10 mouse cellular contexts compared by ENCODE assay signal in genomic region chr13:63230955-63231701, GRCm38 (mm10).
DNase-seq lines count a peak whose midpoint lies in the region; ATAC-seq lines count a peak whose summit lies in the region.
"Had no signal": no experiment of that assay in that cellular context is flagged by ENCODE, and none has a peak within 500 bp of the region (broad histone marks: within the 10 kb centered on the region; RNA-seq: fewer than 3 reads in every experiment).

No protein-coding gene starts in this region.

- no peak for DNase-seq in hindbrain, embryonic 14.5 days (ENCODE audit: low spot score)
- DNase-seq in intestine, embryonic 14.5 days (ENCODE audit: low spot score): no peak
- DNase-seq in urinary bladder, postnatal 36 days (ENCODE audit: low spot score in 2 of 2): no peak
- no peak for DNase-seq in midbrain, embryonic 11.5 days (ENCODE audit: low spot score, missing footprints)
- DNase-seq: thymus, postnatal 4 days had no signal

- no peak for ATAC-seq in hindbrain, embryonic 12.5 days (ENCODE audit: low FRiP score)
- ATAC-seq in hindbrain, embryonic 14.5 days (ENCODE audit: low FRiP score): no peak
- no peak for ATAC-seq in embryonic facial prominence, embryonic 12.5 days (ENCODE audit: insufficient number of reproducible peaks, insufficient read depth, low FRiP score, low TSS enrichment)
- peak; percentile 74 for ATAC-seq in intestine, embryonic 14.5 days (replicated peaks; ENCODE audit: low FRiP score, low TSS enrichment, low read depth)
- peak; percentile 41; the same call in 1 of the 2 replicates for ATAC-seq in liver, embryonic 15.5 days (ENCODE audit: insufficient read depth)
- ATAC-seq in forebrain, embryonic 12.5 days (ENCODE audit: low FRiP score): no peak
- no peak; the same call in 1 of the 2 replicates for ATAC-seq in midbrain, embryonic 11.5 days (ENCODE audit: low FRiP score)

- 82% methylated on average over 7 of the region's 7 CpGs for WGBS in hindbrain, embryonic 12.5 days
- 79% methylated on average over 7 of the region's 7 CpGs for WGBS in hindbrain, embryonic 14.5 days
- WGBS in embryonic facial prominence, embryonic 12.5 days: 77% methylated on average over 7 of the region's 7 CpGs
- 51% methylated on average over 7 of the region's 7 CpGs for WGBS in intestine, embryonic 14.5 days
- 51% methylated on average over 7 of the region's 7 CpGs for WGBS in liver, embryonic 15.5 days (ENCODE audit: insufficient replicate concordance)
- WGBS in forebrain, embryonic 12.5 days: 79% methylated on average over 7 of the region's 7 CpGs
- 75% methylated on average over 7 of the region's 7 CpGs for WGBS in midbrain, embryonic 11.5 days

- H3K27ac ChIP-seq in hindbrain, embryonic 12.5 days: 0 out of 2 replicates have a peak overlapping the region, but pooled peaks have one; percentile 18
- no peak overlapping the region for H3K27ac ChIP-seq in hindbrain, embryonic 14.5 days
- peak overlapping the region; percentile 1; the same call in 1 of the 2 replicates for H3K27ac ChIP-seq in embryonic facial prominence, embryonic 12.5 days
- peak overlapping the region; percentile 89 for H3K27ac ChIP-seq in intestine, embryonic 14.5 days (ENCODE audit: low read depth)
- H3K27ac ChIP-seq in liver, embryonic 15.5 days (replicated peaks): peak overlapping the region; percentile 26; the same call in 1 of the 2 replicates
- H3K27ac ChIP-seq in forebrain, embryonic 12.5 days: no peak overlapping the region
- H3K27ac ChIP-seq in midbrain, embryonic 11.5 days (ENCODE audit: low read depth, low read length): no peak overlapping the region
- H3K27ac ChIP-seq: hindbrain, embryonic 15.5 days had no signal

- no peaks in the 10 kb centered on the region for H3K27me3 ChIP-seq in hindbrain, embryonic 12.5 days
- H3K27me3 ChIP-seq in hindbrain, embryonic 14.5 days (ENCODE audit: control insufficient read depth, insufficient read depth, low read length): no peaks in the 10 kb centered on the region
- no peaks in the 10 kb centered on the region for H3K27me3 ChIP-seq in embryonic facial prominence, embryonic 12.5 days
- no peaks in the 10 kb centered on the region for H3K27me3 ChIP-seq in intestine, embryonic 14.5 days (replicated peaks; ENCODE audit: control insufficient read depth, insufficient read depth, low read length)
- H3K27me3 ChIP-seq in liver, embryonic 15.5 days: no peaks in the 10 kb centered on the region
- no peaks in the 10 kb centered on the region for H3K27me3 ChIP-seq in forebrain, embryonic 12.5 days
- H3K27me3 ChIP-seq in midbrain, embryonic 11.5 days (ENCODE audit: control insufficient read depth, insufficient read depth, low read length): no peaks in the 10 kb centered on the region
- H3K27me3 ChIP-seq: hindbrain, embryonic 15.5 days had no signal

- peaks cover 11% of the 10 kb centered on the region for H3K4me1 ChIP-seq in hindbrain, embryonic 12.5 days
- no peaks in the 10 kb centered on the region for H3K4me1 ChIP-seq in hindbrain, embryonic 14.5 days (replicated peaks; ENCODE audit: control insufficient read depth, insufficient read depth, low read length)
- peaks cover 30% of the 10 kb centered on the region for H3K4me1 ChIP-seq in embryonic facial prominence, embryonic 12.5 days
- peaks cover 22% of the 10 kb centered on the region for H3K4me1 ChIP-seq in intestine, embryonic 14.5 days (replicated peaks; ENCODE audit: control insufficient read depth, insufficient read depth, low read length)
- no peaks in the 10 kb centered on the region; the same call in none of the 2 replicates for H3K4me1 ChIP-seq in liver, embryonic 15.5 days (replicated peaks)
- H3K4me1 ChIP-seq in forebrain, embryonic 12.5 days: peaks cover 9% of the 10 kb centered on the region; the same call in 1 of the 2 replicates
- peaks cover 6% of the 10 kb centered on the region for H3K4me1 ChIP-seq in midbrain, embryonic 11.5 days (ENCODE audit: control insufficient read depth, insufficient read depth, low read length)
- H3K4me1 ChIP-seq: hindbrain, embryonic 15.5 days had no signal

- H3K4me2 ChIP-seq in hindbrain, embryonic 12.5 days (replicated peaks): no peak overlapping the region
- H3K4me2 ChIP-seq in hindbrain, embryonic 14.5 days (replicated peaks): no peak overlapping the region
- H3K4me2 ChIP-seq in embryonic facial prominence, embryonic 12.5 days (replicated peaks): no peak overlapping the region
- H3K4me2 ChIP-seq in intestine, embryonic 14.5 days (ENCODE audit: low read length): peak overlapping the region; percentile 15; the same call in 1 of the 2 replicates
- no peak overlapping the region for H3K4me2 ChIP-seq in liver, embryonic 15.5 days
- no peak overlapping the region for H3K4me2 ChIP-seq in forebrain, embryonic 12.5 days
- H3K4me2 ChIP-seq in midbrain, embryonic 11.5 days: no peak overlapping the region
- H3K4me2 ChIP-seq: hindbrain, embryonic 15.5 days had no signal

- no peak overlapping the region for H3K9ac ChIP-seq in hindbrain, embryonic 12.5 days
- H3K9ac ChIP-seq in hindbrain, embryonic 14.5 days: no peak overlapping the region
- H3K9ac ChIP-seq in embryonic facial prominence, embryonic 12.5 days: no peak overlapping the region
- H3K9ac ChIP-seq in intestine, embryonic 14.5 days (ENCODE audit: low read length): 0 out of 2 replicates have a peak overlapping the region, but pooled peaks have one; percentile 10
- H3K9ac ChIP-seq in liver, embryonic 15.5 days: no peak overlapping the region
- no peak overlapping the region for H3K9ac ChIP-seq in forebrain, embryonic 12.5 days
- H3K9ac ChIP-seq in midbrain, embryonic 11.5 days (ENCODE audit: low read length): no peak overlapping the region; the same call in 1 of the 2 replicates
- H3K9ac ChIP-seq: hindbrain, embryonic 15.5 days had no signal

- H3K9me3 ChIP-seq in hindbrain, embryonic 12.5 days (replicated peaks): no peaks in the 10 kb centered on the region
- H3K9me3 ChIP-seq in hindbrain, embryonic 14.5 days (ENCODE audit: control insufficient read depth, low read length): no peaks in the 10 kb centered on the region
- H3K9me3 ChIP-seq in embryonic facial prominence, embryonic 12.5 days: no peaks in the 10 kb centered on the region
- no peaks in the 10 kb centered on the region for H3K9me3 ChIP-seq in intestine, embryonic 14.5 days (ENCODE audit: control insufficient read depth, low read length)
- no peaks in the 10 kb centered on the region for H3K9me3 ChIP-seq in liver, embryonic 15.5 days (replicated peaks)
- H3K9me3 ChIP-seq in forebrain, embryonic 12.5 days: no peaks in the 10 kb centered on the region
- no peaks in the 10 kb centered on the region for H3K9me3 ChIP-seq in midbrain, embryonic 11.5 days (ENCODE audit: control insufficient read depth, low read length)
- H3K9me3 ChIP-seq: hindbrain, embryonic 15.5 days had no signal

- H3K4me3 ChIP-seq in hindbrain, embryonic 12.5 days: no peak overlapping the region
- no peak overlapping the region for H3K4me3 ChIP-seq in hindbrain, embryonic 14.5 days (replicated peaks; ENCODE audit: low read length)
- H3K4me3 ChIP-seq in embryonic facial prominence, embryonic 12.5 days: no peak overlapping the region
- H3K4me3 ChIP-seq in intestine, embryonic 14.5 days (ENCODE audit: low read depth, low read length): no peak overlapping the region
- H3K4me3 ChIP-seq in liver, embryonic 15.5 days (replicated peaks): no peak overlapping the region
- no peak overlapping the region for H3K4me3 ChIP-seq in forebrain, embryonic 12.5 days (replicated peaks)
- H3K4me3 ChIP-seq in midbrain, embryonic 11.5 days (ENCODE audit: low read depth, low read length): no peak overlapping the region
- H3K4me3 ChIP-seq: hindbrain, embryonic 15.5 days had no signal

- no peaks in the 10 kb centered on the region for H3K36me3 ChIP-seq in hindbrain, embryonic 12.5 days
- no peaks in the 10 kb centered on the region for H3K36me3 ChIP-seq in hindbrain, embryonic 14.5 days (replicated peaks; ENCODE audit: control insufficient read depth, insufficient read depth)
- H3K36me3 ChIP-seq in embryonic facial prominence, embryonic 12.5 days: no peaks in the 10 kb centered on the region
- H3K36me3 ChIP-seq in intestine, embryonic 14.5 days (ENCODE audit: control insufficient read depth, insufficient read depth, low read length): no peaks in the 10 kb centered on the region
- no peaks in the 10 kb centered on the region for H3K36me3 ChIP-seq in liver, embryonic 15.5 days (replicated peaks)
- no peaks in the 10 kb centered on the region for H3K36me3 ChIP-seq in forebrain, embryonic 12.5 days (replicated peaks)
- H3K36me3 ChIP-seq in midbrain, embryonic 11.5 days (ENCODE audit: control insufficient read depth, insufficient read depth, low read length): no peaks in the 10 kb centered on the region
- H3K36me3 ChIP-seq: hindbrain, embryonic 15.5 days had no signal

Comparison
In these comparisons a context has a peak if more than half of its experiments do, and no peak if none do; other contexts are left out.
1. H3K27ac ChIP-seq: peak in hindbrain, embryonic 12.5 days (single experiment), embryonic facial prominence, embryonic 12.5 days (single experiment), intestine, embryonic 14.5 days (single experiment) and liver, embryonic 15.5 days (single experiment); none in hindbrain, embryonic 14.5 days (single experiment), forebrain, embryonic 12.5 days (single experiment) and midbrain, embryonic 11.5 days (single experiment).
2. ATAC-seq: peak in intestine, embryonic 14.5 days (single experiment) and liver, embryonic 15.5 days (single experiment); none in hindbrain, embryonic 12.5 days (single experiment), hindbrain, embryonic 14.5 days (single experiment), embryonic facial prominence, embryonic 12.5 days (single experiment), forebrain, embryonic 12.5 days (single experiment) and midbrain, embryonic 11.5 days (single experiment).